Mouse (Mus musculus): Measurements from ENCODE around the gene Usp27x. TPM values are rescaled to one million over a fixed set of nuclear protein-coding genes. Genes with fewer than 3 reads are reported as not detected.

Gene Usp27x
- polyA plus RNA-seq (2014; fragmentation: Illumina TruSeq; extraction: RNeasy Lipid Tissue Mini Kit (QIAGEN cat#74804)) = 10.9 TPM

DNA sequence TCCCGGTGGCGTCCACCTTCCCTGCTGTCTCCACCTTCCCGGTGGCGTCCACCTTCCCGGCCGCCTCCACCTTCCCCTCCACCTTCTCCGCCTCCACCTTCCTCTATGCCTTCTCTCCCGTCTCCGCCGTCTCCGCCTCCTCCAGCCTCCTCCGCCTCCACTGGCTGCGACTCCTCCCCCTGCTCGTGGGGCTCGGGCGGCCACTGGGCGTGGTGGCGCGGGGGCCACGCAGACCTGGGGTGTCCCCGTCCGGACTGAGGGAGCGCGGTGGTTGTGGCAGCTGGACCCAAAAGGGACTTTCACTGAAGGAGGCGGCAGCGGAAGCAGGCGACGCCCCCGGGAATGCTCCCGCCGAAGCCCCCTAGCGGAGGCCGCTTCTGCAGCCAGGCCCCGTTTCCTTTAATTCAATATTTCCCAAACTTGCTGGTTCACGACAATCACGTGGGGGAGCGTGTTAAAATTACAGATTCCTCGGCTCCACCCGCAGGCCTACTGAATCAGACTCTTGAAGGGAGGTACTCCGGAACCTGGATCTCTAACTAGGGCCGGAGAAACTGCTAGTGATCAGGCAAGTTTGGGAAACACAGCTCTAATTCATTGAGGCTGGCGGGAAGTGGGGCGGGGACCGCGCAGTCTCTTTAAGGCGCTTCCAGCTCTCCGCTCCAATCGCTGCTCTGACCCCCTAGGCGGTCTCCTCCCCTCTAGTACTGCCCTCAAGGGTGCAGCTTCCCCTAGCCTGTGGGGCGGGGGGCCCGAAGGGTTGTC is at the start of gene Usp27x:
Gene Usp27x, minus strand, starts transcription at position 115 of the 765 bp plus-strand sequence.

Other genes starting within 250 kb of the Usp27x start
- 19.6 TPM for gene Clcn5, start 56.5 kb downstream of the Usp27x start, polyA plus RNA-seq (2014; fragmentation: Illumina TruSeq; extraction: RNeasy Lipid Tissue Mini Kit (QIAGEN cat#74804))
- gene Foxp3, start 197.8 kb upstream of the Usp27x start, polyA plus RNA-seq (2014; fragmentation: Illumina TruSeq; extraction: RNeasy Lipid Tissue Mini Kit (QIAGEN cat#74804)) = not detected
- 0.94 TPM for gene Ppp1r3f, start 198.5 kb upstream of the Usp27x start, polyA plus RNA-seq (2014; fragmentation: Illumina TruSeq; extraction: RNeasy Lipid Tissue Mini Kit (QIAGEN cat#74804))
- gene Ccdc22, start 229.7 kb upstream of the Usp27x start, polyA plus RNA-seq (2014; fragmentation: Illumina TruSeq; extraction: RNeasy Lipid Tissue Mini Kit (QIAGEN cat#74804)) = 1.4 TPM
- gene Cacna1f, start 231.3 kb upstream of the Usp27x start, polyA plus RNA-seq (2014; fragmentation: Illumina TruSeq; extraction: RNeasy Lipid Tissue Mini Kit (QIAGEN cat#74804)) = not detected

Data from ovary, adult 10 weeks (tissue).